Mouse (Mus musculus) liver, embryonic 14.5 days (tissue): ENCODE data around the gene Gm45753.

Experiments used
- CTCF ChIP-seq: IDR thresholded peaks from 2 replicates; pipeline ENCODE4 v1.5.1; 2016; ENCODE audit warnings: antibody characterized with exemption, low read depth, control low read depth
- EP300 ChIP-seq: IDR thresholded peaks from 2 replicates; pipeline ENCODE4 v1.6.1; 2016; ENCODE audit warnings: antibody characterized with exemption, low read depth

- no peak for TF ChIP-seq CTCF
- TF ChIP-seq EP300 = no peak
These were observed 49.8 kb downstream of the Gm45753 start for GRCm38 (mm10) chr8:45258421-45258820.
